In genomic region chr13:50906910-50907309, GRCm38 (mm10) we compare ENCODE assay signal across 15 mouse cellular contexts.
"Had no signal": no experiment of that assay in that cellular context is flagged by ENCODE, and none has a peak within 500 bp of the region (broad histone marks: within the 10 kb centered on the region; RNA-seq: fewer than 3 reads in every experiment).

No protein-coding gene starts in this region.

- H3K9ac ChIP-seq: lung, embryonic 14.5 days; midbrain, embryonic 13.5 days; midbrain, embryonic 15.5 days; neural tube, embryonic 12.5 days; stomach, embryonic 15.5 days had no signal

- H3K9me3 ChIP-seq: megakaryocyte, embryonic 14.5 days; midbrain, embryonic 13.5 days; midbrain, embryonic 15.5 days; neural tube, embryonic 12.5 days; stomach, embryonic 15.5 days had no signal

- H3K4me1 ChIP-seq: megakaryocyte, embryonic 14.5 days; midbrain, embryonic 13.5 days; midbrain, embryonic 15.5 days; neural tube, embryonic 12.5 days; stomach, embryonic 15.5 days had no signal

- H3K27ac ChIP-seq: macrophage; midbrain, embryonic 13.5 days; midbrain, embryonic 15.5 days; neural tube, embryonic 12.5 days; stomach, embryonic 15.5 days; stomach, postnatal 0 days had no signal

- DNase-seq: lung, adult 18-20 months; lung, embryonic 14.5 days; lung, postnatal 10 days; lung, postnatal 36 days; right cerebral cortex, postnatal 14 days; thymus, adult 2 months; thymus, postnatal 25 days; thymus, postnatal 4 days had no signal

- H3K4me3 ChIP-seq: megakaryocyte, embryonic 14.5 days; midbrain, embryonic 13.5 days; midbrain, embryonic 15.5 days; neural tube, embryonic 12.5 days; stomach, embryonic 15.5 days had no signal

- H3K36me3 ChIP-seq: midbrain, embryonic 13.5 days; midbrain, embryonic 15.5 days; neural tube, embryonic 12.5 days; stomach, embryonic 15.5 days had no signal
